Mouse (Mus musculus) CD4-positive, CD25-positive, alpha-beta regulatory T cell, adult 4 months (primary cell): ENCODE measurements around the gene Snai1. TPM values are rescaled to one million over a fixed set of nuclear protein-coding genes. Genes with fewer than 3 reads are reported as not detected.

Experiments
- ATAC-seq: one replicate; pipeline ENCODE4 v1.8.0; 2017
- polyA plus RNA-seq, 2 experiments: library from polyadenylated mRNA; unstranded; fragments of 100-300 nt; shearing (Covaris generic); gene quantifications; one replicate each; pipeline ENCODE4 v1.2.1; 2017

The Snai1 gene
- polyA plus RNA-seq, 2 experiments from 2014 or later = 0.27 TPM; not detected in 1

- ATAC-seq = no peak
These were observed 48.0 kb downstream of the Snai1 start for GRCm38 (mm10) chr2:167586041-167586440.

GRCm38 (mm10) chr2:167586976-167587375 is 49.0 kb downstream of the Snai1 start:
- no peak for ATAC-seq

- ATAC-seq = peak; percentile 90
These were observed 51.0 kb downstream of the Snai1 start for GRCm38 (mm10) chr2:167588774-167589577.

Other genes starting within 250 kb of the Snai1 start
- 1 to 10 TPM; 6.3 to 9.4 TPM for gene B4galt5, start 189.0 kb upstream of the Snai1 start, polyA plus RNA-seq
- gene Slc9a8, start 116.5 kb upstream of the Snai1 start, polyA plus RNA-seq = 10 to 100 TPM; 42.4 to 75.1 TPM
- 100 to 1,000 TPM; 187 to 302 TPM for gene Rnf114, start 45.5 kb upstream of the Snai1 start, polyA plus RNA-seq
- 10 to 100 TPM; 10.5 to 20.9 TPM for gene Spata2, start 45.3 kb upstream of the Snai1 start, polyA plus RNA-seq
- gene Ube2v1, start 93.9 kb downstream of the Snai1 start, polyA plus RNA-seq = 100 to 1,000 TPM; 373 to 544 TPM
- not detected for gene Gm20431, start 123.3 kb downstream of the Snai1 start, polyA plus RNA-seq
- gene Cebpb, start 150.7 kb downstream of the Snai1 start, polyA plus RNA-seq = 1 to 10 TPM in 1 of 2 experiments, under 1 TPM in 1; 0.70 to 2.7 TPM
- 10 to 100 TPM; 12.2 to 16.0 TPM for gene Tmem189, start 151.6 kb downstream of the Snai1 start, polyA plus RNA-seq